Mouse (Mus musculus): ENCODE measurements around the gene Gm5127. TPM values are rescaled to one million over a fixed set of nuclear protein-coding genes. Genes with fewer than 3 reads are reported as not detected.

Gm5127 gene
- total RNA-seq (2014; rRNA removed) = 0.14 and 0.33 TPM in 2 replicates
- polyA plus RNA-seq (2015; fragmentation: Nextera tagmentation; extraction: Ambion mirVana) = 0.25 and 0.47 TPM in 2 replicates

- no peak within 1 kb of the TSS for H3K9ac ChIP-seq (replicated peaks; ENCODE audit: low read length, poor library complexity, severe bottlenecking)
- no peak within 1 kb of the TSS for H3K4me2 ChIP-seq (ENCODE audit: low read depth, low read length, poor library complexity, severe bottlenecking)
- no peak within 1 kb of the TSS for H3K27ac ChIP-seq (ENCODE audit: low read depth, low read length)
- H3K4me1 ChIP-seq (ENCODE audit: insufficient read depth, low read length) = no peaks in the 10 kb centered on the region
- WGBS = 62% methylated on average over 3 of the region's 3 CpGs
- no peak for DNase-seq (ENCODE audit: low spot score)
- no peaks in the 10 kb centered on the region for H3K27me3 ChIP-seq (ENCODE audit: insufficient read depth, low read length)
- ATAC-seq (ENCODE audit: low FRiP score) = no peak
- no peaks in the 10 kb centered on the region for H3K36me3 ChIP-seq (ENCODE audit: insufficient read depth, low read length)
- no peak for TF ChIP-seq CTCF (IDR thresholded peaks at IDR 0.05)
- no peaks in the 10 kb centered on the region for H3K9me3 ChIP-seq (ENCODE audit: low read length)
- H3K4me3 ChIP-seq (ENCODE audit: low read depth, low read length) = no peak within 1 kb of the TSS
Measured at GRCm38 (mm10) chrX:106582886-106583285, at the start of gene Gm5127. Gene Gm5127, plus strand, starts transcription at chrX:106583186.

GRCm38 (mm10) chrX:106536359-106536758 is 46.6 kb upstream of the Gm5127 start:
- Histone ChIP-seq H3K4me2 (ENCODE audit: low read depth, low read length, poor library complexity, severe bottlenecking) (no peak overlapping the region), H3K4me1 (ENCODE audit: insufficient read depth, low read length) (no peaks in the 10 kb centered on the region), H3K36me3 (ENCODE audit: insufficient read depth, low read length) (no peaks in the 10 kb centered on the region), H3K9ac (replicated peaks; ENCODE audit: low read length, poor library complexity, severe bottlenecking) (no peak overlapping the region), H3K27ac (ENCODE audit: low read depth, low read length) (no peak overlapping the region), H3K4me3 (ENCODE audit: low read depth, low read length) (no peak overlapping the region), H3K27me3 (ENCODE audit: insufficient read depth, low read length) (no peaks in the 10 kb centered on the region), H3K9me3 (ENCODE audit: low read length) (no peaks in the 10 kb centered on the region)
- no peak for TF ChIP-seq CTCF (IDR thresholded peaks at IDR 0.05)
- DNase-seq (ENCODE audit: low spot score) (no peak), ATAC-seq (ENCODE audit: low FRiP score) (no peak)
- 30% methylated on average over 3 of the region's 3 CpGs for WGBS

GRCm38 (mm10) chrX:106555457-106555856 is 27.5 kb upstream of the Gm5127 start:
- no peak for TF ChIP-seq CTCF (IDR thresholded peaks at IDR 0.05)
- Histone ChIP-seq H3K4me2 (ENCODE audit: low read depth, low read length, poor library complexity, severe bottlenecking) (no peak overlapping the region), H3K4me1 (ENCODE audit: insufficient read depth, low read length) (no peaks in the 10 kb centered on the region), H3K36me3 (ENCODE audit: insufficient read depth, low read length) (no peaks in the 10 kb centered on the region), H3K27ac (ENCODE audit: low read depth, low read length) (no peak overlapping the region), H3K4me3 (ENCODE audit: low read depth, low read length) (no peak overlapping the region), H3K9ac (replicated peaks; ENCODE audit: low read length, poor library complexity, severe bottlenecking) (no peak overlapping the region), H3K27me3 (ENCODE audit: insufficient read depth, low read length) (no peaks in the 10 kb centered on the region), H3K9me3 (ENCODE audit: low read length) (no peaks in the 10 kb centered on the region)
- WGBS = 77% methylated on average over 2 of the region's 2 CpGs
- ATAC-seq (ENCODE audit: low FRiP score) (no peak), DNase-seq (ENCODE audit: low spot score) (no peak)

- ATAC-seq (ENCODE audit: low FRiP score) = no peak
- no peak for DNase-seq (ENCODE audit: low spot score)
- Histone ChIP-seq H3K4me2 (ENCODE audit: low read depth, low read length, poor library complexity, severe bottlenecking) (no peak overlapping the region), H3K4me1 (ENCODE audit: insufficient read depth, low read length) (no peaks in the 10 kb centered on the region), H3K9ac (replicated peaks; ENCODE audit: low read length, poor library complexity, severe bottlenecking) (no peak overlapping the region), H3K4me3 (ENCODE audit: low read depth, low read length) (no peak overlapping the region), H3K27me3 (ENCODE audit: insufficient read depth, low read length) (no peaks in the 10 kb centered on the region), H3K36me3 (ENCODE audit: insufficient read depth, low read length) (no peaks in the 10 kb centered on the region), H3K9me3 (ENCODE audit: low read length) (no peaks in the 10 kb centered on the region), H3K27ac (ENCODE audit: low read depth, low read length) (no peak overlapping the region)
- WGBS = 55% methylated on average over 3 of the region's 3 CpGs
- no peak for TF ChIP-seq CTCF (IDR thresholded peaks at IDR 0.05)
Measured at GRCm38 (mm10) chrX:106578966-106579365, 4.0 kb upstream of the Gm5127 start.

GRCm38 (mm10) chrX:106580410-106580809 is 2.6 kb upstream of the Gm5127 start:
- Histone ChIP-seq H3K4me2 (ENCODE audit: low read depth, low read length, poor library complexity, severe bottlenecking) (no peak overlapping the region), H3K27me3 (ENCODE audit: insufficient read depth, low read length) (no peaks in the 10 kb centered on the region), H3K9me3 (ENCODE audit: low read length) (no peaks in the 10 kb centered on the region), H3K4me3 (ENCODE audit: low read depth, low read length) (no peak overlapping the region), H3K9ac (replicated peaks; ENCODE audit: low read length, poor library complexity, severe bottlenecking) (no peak overlapping the region), H3K36me3 (ENCODE audit: insufficient read depth, low read length) (no peaks in the 10 kb centered on the region), H3K4me1 (ENCODE audit: insufficient read depth, low read length) (no peaks in the 10 kb centered on the region), H3K27ac (ENCODE audit: low read depth, low read length) (no peak overlapping the region)
- ATAC-seq (ENCODE audit: low FRiP score) (no peak), DNase-seq (ENCODE audit: low spot score) (no peak)
- TF ChIP-seq CTCF (IDR thresholded peaks at IDR 0.05) = peak; percentile 30; the same call in 1 of the 2 replicates

- 52% methylated on average over 2 of the region's 2 CpGs for whole genome bisulfite sequencing
- Histone ChIP-seq H3K9ac (replicated peaks; ENCODE audit: low read length, poor library complexity, severe bottlenecking) (no peak overlapping the region), H3K27me3 (ENCODE audit: insufficient read depth, low read length) (no peaks in the 10 kb centered on the region), H3K27ac (ENCODE audit: low read depth, low read length) (no peak overlapping the region), H3K4me1 (ENCODE audit: insufficient read depth, low read length) (no peaks in the 10 kb centered on the region), H3K36me3 (ENCODE audit: insufficient read depth, low read length) (no peaks in the 10 kb centered on the region), H3K4me2 (ENCODE audit: low read depth, low read length, poor library complexity, severe bottlenecking) (no peak overlapping the region), H3K4me3 (ENCODE audit: low read depth, low read length) (no peak overlapping the region), H3K9me3 (ENCODE audit: low read length) (no peaks in the 10 kb centered on the region)
- ATAC-seq (ENCODE audit: low FRiP score) (no peak), DNase-seq (ENCODE audit: low spot score) (no peak)
- TF ChIP-seq CTCF (IDR thresholded peaks at IDR 0.05) = no peak
Measured at GRCm38 (mm10) chrX:106582197-106582596, 789 bp upstream of the Gm5127 start.

Data from midbrain, postnatal 0 days (tissue).